Mouse (Mus musculus) forebrain, embryonic 13.5 days (tissue): ENCODE data around the gene Gpc3. TPM values are rescaled to one million over a fixed set of nuclear protein-coding genes. Genes with fewer than 3 reads are reported as not detected.
A peak's percentile ranks its signal among the peaks of the same experiment; 100 is the strongest.
"Not testable (repeated sequence)": the region's sequence is repeated elsewhere in the genome, so short reads cannot be mapped to it uniquely, and the experiment has no call there.

ENCODE experiments used
- ATAC-seq: fragments of 200-750 bp; cut with Nextera tagmentation; 2 replicates; pipeline ENCODE4 v1.8.0; 2017
- H3K27ac ChIP-seq: fragments of 300-500 bp; sonication (generic); 2 replicates; pipeline ENCODE4 v1.5.1; 2015; ENCODE audit warnings: inconsistent platforms, mild to moderate bottlenecking, moderate library complexity
- H3K27me3 ChIP-seq: fragments of 300-500 bp; sonication (generic); 2 replicates; pipeline ENCODE4 v1.6.1; 2015; ENCODE audit warnings: mild to moderate bottlenecking, inconsistent platforms
- H3K36me3 ChIP-seq: fragments of 300-500 bp; sonication (generic); 2 replicates; pipeline ENCODE4 v1.6.1; 2015; ENCODE audit warnings: mild to moderate bottlenecking, inconsistent platforms; ENCODE audit not compliant: poor library complexity, severe bottlenecking
- H3K4me1 ChIP-seq: fragments of 300-500 bp; sonication (generic); 2 replicates; pipeline ENCODE4 v1.6.1; 2015; ENCODE audit warnings: inconsistent platforms
- H3K4me2 ChIP-seq: fragments of 300-500 bp; sonication (generic); 2 replicates; pipeline ENCODE4 v1.6.1; 2015; ENCODE audit warnings: inconsistent platforms, mild to moderate bottlenecking, moderate library complexity
- H3K4me3 ChIP-seq: fragments of 300-500 bp; sonication (generic); 2 replicates; pipeline ENCODE4 v1.5.1; 2015; ENCODE audit warnings: mild to moderate bottlenecking, inconsistent platforms
- H3K9ac ChIP-seq: fragments of 300-500 bp; sonication (generic); 2 replicates; pipeline ENCODE4 v1.6.1; 2015; ENCODE audit warnings: mild to moderate bottlenecking, inconsistent platforms
- H3K9me3 ChIP-seq: fragments of 300-500 bp; sonication (generic); replicated peaks from 2 replicates; pipeline ENCODE4 v1.6.1; 2016; ENCODE audit warnings: inconsistent platforms
- WGBS: fragments of 180-500 bp; shearing (Covaris S2); methylation state at CpG from one replicate; pipeline ENCODE4 v1.1.7; 2015; 5-methylcytosine and 5-hydroxymethylcytosine counted together
- polyA plus RNA-seq: library from polyadenylated mRNA; unstranded; fragments of >200 nt; fragmentation: Nextera tagmentation; extraction: Ambion mirVana; gene quantifications from 2 replicates; pipeline ENCODE4 v1.2.1, GENCODE M21; 2015

Gene Gpc3
- polyA plus RNA-seq, 1 experiment from 2014 or later = 33.5 TPM

DNA sequence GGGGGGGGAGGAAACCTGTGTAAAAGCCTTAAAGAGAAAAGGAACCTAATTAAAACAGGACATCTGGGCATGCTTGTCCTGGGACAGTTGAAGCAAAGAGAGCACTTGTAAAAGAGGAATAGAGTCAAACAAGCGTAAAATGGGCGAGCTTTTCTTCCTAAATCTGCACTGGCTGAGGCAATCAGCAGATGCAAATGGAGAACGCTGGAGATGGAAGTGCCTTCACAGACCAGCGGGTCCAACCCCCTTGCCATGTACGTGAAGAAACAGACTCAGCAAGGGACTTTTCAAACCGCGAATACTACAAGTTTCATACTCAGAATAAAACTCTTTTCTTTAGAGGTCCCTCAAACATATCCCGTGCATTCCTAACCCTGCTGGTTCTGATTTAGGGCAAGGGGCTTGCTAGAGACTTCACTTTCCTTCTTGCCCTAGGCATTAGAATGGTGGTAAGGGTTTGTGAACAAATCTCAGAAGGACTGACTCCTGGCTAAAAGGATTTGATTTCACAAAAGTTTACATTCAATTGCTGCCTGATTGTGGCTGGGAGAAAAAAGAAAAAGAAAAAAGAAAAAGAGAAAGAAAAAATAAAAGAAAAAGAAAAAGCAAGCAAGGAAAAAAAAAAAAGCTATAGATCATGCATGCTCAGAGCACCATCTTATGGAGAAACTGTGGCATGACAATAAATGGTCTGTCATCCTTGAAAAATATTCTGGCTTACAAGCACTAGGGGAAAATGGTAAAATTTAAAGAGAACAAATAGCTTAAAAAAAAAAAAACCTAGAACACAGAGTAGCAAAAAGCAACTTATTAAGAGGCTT lies 243.6 kb downstream of the Gpc3 start:
- 12% methylated on average over 8 of the region's 8 CpGs for WGBS
- Histone ChIP-seq H3K4me1 (peaks cover 7% of the 10 kb centered on the region; the same call in 1 of the 2 replicates), H3K4me3 (no peak overlapping the region), H3K9me3 (no peaks in the 10 kb centered on the region), H3K36me3 (no peaks in the 10 kb centered on the region), H3K4me2 (peak overlapping the region; percentile 47), H3K27me3 (no peaks in the 10 kb centered on the region), H3K27ac (peak overlapping the region; percentile 65), H3K9ac (0 out of 2 replicates have a peak overlapping the region, but pooled peaks have one; percentile 12)
- ATAC-seq = peak; percentile 81

- no peaks in the 10 kb centered on the region for H3K9me3 ChIP-seq
- no peak overlapping the region for H3K9ac ChIP-seq
- peak; percentile 78 for ATAC-seq
- peak overlapping the region; percentile 47 for H3K4me2 ChIP-seq
- H3K27ac ChIP-seq = peak overlapping the region; percentile 65; the same call in 1 of the 2 replicates
- H3K36me3 ChIP-seq = no peaks in the 10 kb centered on the region
- H3K4me3 ChIP-seq = no peak overlapping the region
- no peaks in the 10 kb centered on the region for H3K27me3 ChIP-seq
- 23% methylated on average over 6 of the region's 6 CpGs for whole genome bisulfite sequencing
- peaks cover 7% of the 10 kb centered on the region; the same call in 1 of the 2 replicates for H3K4me1 ChIP-seq
Measured at GRCm38 (mm10) chrX:52369304-52369937, 244.3 kb downstream of the Gpc3 start.

GRCm38 (mm10) chrX:52366826-52367225 lies 246.9 kb downstream of the Gpc3 start:
- no peaks in the 10 kb centered on the region for H3K36me3 ChIP-seq
- no peaks in the 10 kb centered on the region for H3K27me3 ChIP-seq
- ATAC-seq = no peak
- H3K4me3 ChIP-seq = no peak overlapping the region
- H3K27ac ChIP-seq = no peak overlapping the region
- H3K4me2 ChIP-seq = no peak overlapping the region
- WGBS = 32% methylated on average over 5 of the region's 5 CpGs
- H3K9me3 ChIP-seq = no peaks in the 10 kb centered on the region
- no peak overlapping the region for H3K9ac ChIP-seq
- H3K4me1 ChIP-seq = peaks cover 7% of the 10 kb centered on the region; the same call in 1 of the 2 replicates

DNA sequence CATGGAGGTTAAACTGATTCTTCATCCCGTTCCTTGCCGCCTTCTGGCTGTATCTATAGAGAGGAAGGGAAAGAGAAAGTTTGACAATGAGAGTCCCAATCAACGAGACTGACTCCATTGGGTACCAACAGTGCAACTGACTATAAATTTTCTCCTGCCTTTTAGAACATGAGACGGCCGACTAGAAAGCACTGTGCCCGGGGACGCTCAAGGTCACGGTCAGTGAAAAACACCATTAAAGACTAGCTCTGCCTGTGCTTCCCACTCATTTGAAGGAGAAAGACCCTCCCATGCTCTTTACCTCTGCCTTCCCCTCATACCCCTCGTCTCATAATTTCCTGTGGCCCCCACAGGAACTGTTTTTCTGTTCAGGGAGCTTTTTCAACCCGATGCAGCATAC lies 248.0 kb downstream of the Gpc3 start:
- Histone ChIP-seq H3K27me3 (no peaks in the 10 kb centered on the region), H3K27ac (no peak overlapping the region), H3K4me3 (no peak overlapping the region), H3K4me2 (no peak overlapping the region), H3K36me3 (no peaks in the 10 kb centered on the region), H3K9ac (no peak overlapping the region), H3K9me3 (no peaks in the 10 kb centered on the region), H3K4me1 (peaks cover 7% of the 10 kb centered on the region; the same call in 1 of the 2 replicates)
- ATAC-seq = no peak
- WGBS = 79% methylated on average over 10 of the region's 10 CpGs

GRCm38 (mm10) chrX:52362241-52363011 lies 251.3 kb downstream of the Gpc3 start:
- WGBS = 90% methylated on average over 4 of the region's 4 CpGs
- H3K9me3 ChIP-seq = no peaks in the 10 kb centered on the region
- no peak overlapping the region for H3K4me2 ChIP-seq
- no peak for ATAC-seq
- H3K4me3 ChIP-seq = no peak overlapping the region
- H3K27ac ChIP-seq = no peak overlapping the region
- H3K9ac ChIP-seq = no peak overlapping the region
- no peaks in the 10 kb centered on the region for H3K27me3 ChIP-seq
- H3K36me3 ChIP-seq = no peaks in the 10 kb centered on the region
- peaks cover 5% of the 10 kb centered on the region; the same call in 1 of the 2 replicates for H3K4me1 ChIP-seq

DNA sequence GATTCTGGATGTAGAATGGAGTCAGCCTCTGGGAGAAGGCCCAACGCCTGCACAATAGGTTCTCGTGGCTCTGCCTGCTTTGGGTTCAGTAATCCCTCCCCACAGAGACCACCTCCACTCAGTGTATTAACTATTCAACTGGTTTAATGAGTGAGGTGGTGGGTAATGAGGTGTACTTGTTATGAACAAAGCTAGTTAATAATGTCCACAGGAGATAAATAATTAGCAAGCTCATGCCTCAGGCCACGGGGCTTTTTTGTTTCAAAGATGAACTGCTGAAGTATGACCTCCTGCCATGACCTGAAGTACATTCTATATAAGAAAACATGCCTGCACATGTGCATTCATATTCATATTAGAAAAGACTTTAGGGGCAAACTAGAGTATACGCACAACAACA lies 260.8 kb downstream of the Gpc3 start:
- H3K4me2 ChIP-seq = no peak overlapping the region
- no peak overlapping the region for H3K9ac ChIP-seq
- H3K27ac ChIP-seq = no peak overlapping the region
- H3K36me3 ChIP-seq = no peaks in the 10 kb centered on the region
- H3K27me3 ChIP-seq = no peaks in the 10 kb centered on the region
- H3K4me3 ChIP-seq = no peak overlapping the region
- no peak for ATAC-seq
- no peaks in the 10 kb centered on the region for H3K9me3 ChIP-seq
- H3K4me1 ChIP-seq = 0 out of 2 replicates have a peak, but pooled peaks cover 8% of the 10 kb centered on the region
- 34% methylated on average over 4 of the region's 4 CpGs for WGBS

- H3K9ac ChIP-seq, ATAC-seq, H3K9me3 ChIP-seq, H3K4me1 ChIP-seq, H3K27me3 ChIP-seq, H3K27ac ChIP-seq, H3K4me2 ChIP-seq, H3K36me3 ChIP-seq, H3K4me3 ChIP-seq: not testable (repeated sequence)
- 61% methylated on average over 5 of the region's 5 CpGs for WGBS
Measured at GRCm38 (mm10) chrX:52350631-52351030, 263.1 kb downstream of the Gpc3 start.

- Histone ChIP-seq H3K4me3 (no peak overlapping the region), H3K27me3 (no peaks in the 10 kb centered on the region), H3K4me1 (0 out of 2 replicates have a peak, but pooled peaks cover 8% of the 10 kb centered on the region), H3K4me2 (no peak overlapping the region), H3K36me3 (no peaks in the 10 kb centered on the region), H3K9me3 (no peaks in the 10 kb centered on the region), H3K9ac (no peak overlapping the region), H3K27ac (no peak overlapping the region)
- ATAC-seq = peak; percentile 72; the same call in 1 of the 2 replicates
- WGBS = 14% methylated on average over 6 of the region's 6 CpGs
Measured at GRCm38 (mm10) chrX:52348773-52349172, 265.0 kb downstream of the Gpc3 start.

GRCm38 (mm10) chrX:52344018-52344417 lies 269.7 kb downstream of the Gpc3 start:
- H3K27me3 ChIP-seq = no peaks in the 10 kb centered on the region
- WGBS = 72% methylated on average over 3 of the region's 3 CpGs

GRCm38 (mm10) chrX:52340251-52340650 lies 273.5 kb downstream of the Gpc3 start:
- H3K27ac ChIP-seq = no peak overlapping the region
- no peak for ATAC-seq
- H3K9me3 ChIP-seq = no peaks in the 10 kb centered on the region

More at GRCm38 (mm10) chrX:52344018-52344417, 269.7 kb downstream of the Gpc3 start:
- Histone ChIP-seq H3K27ac (no peak overlapping the region), H3K4me1 (0 out of 2 replicates have a peak, but pooled peaks cover 10% of the 10 kb centered on the region), H3K4me2 (no peak overlapping the region), H3K4me3 (no peak overlapping the region), H3K9ac (no peak overlapping the region), H3K36me3 (no peaks in the 10 kb centered on the region), H3K9me3 (no peaks in the 10 kb centered on the region)
- no peak for ATAC-seq

GRCm38 (mm10) chrX:52321791-52322190 lies 292.0 kb downstream of the Gpc3 start:
- Histone ChIP-seq H3K9ac (no peak overlapping the region), H3K27ac (no peak overlapping the region), H3K27me3 (no peaks in the 10 kb centered on the region), H3K4me3 (no peak overlapping the region), H3K4me2 (no peak overlapping the region), H3K36me3 (no peaks in the 10 kb centered on the region), H3K9me3 (no peaks in the 10 kb centered on the region), H3K4me1 (no peaks in the 10 kb centered on the region)
- ATAC-seq = no peak
- 82% methylated on average over 4 of the region's 4 CpGs for WGBS

More at GRCm38 (mm10) chrX:52340251-52340650, 273.5 kb downstream of the Gpc3 start:
- no peak overlapping the region for H3K4me2 ChIP-seq
- H3K27me3 ChIP-seq = no peaks in the 10 kb centered on the region
- 26% methylated on average over 3 of the region's 3 CpGs for WGBS
- H3K4me3 ChIP-seq = no peak overlapping the region
- no peaks in the 10 kb centered on the region for H3K36me3 ChIP-seq
- 0 out of 2 replicates have a peak, but pooled peaks cover 3% of the 10 kb centered on the region for H3K4me1 ChIP-seq
- no peak overlapping the region for H3K9ac ChIP-seq
